Mouse (Mus musculus) forebrain, embryonic 15.5 days (tissue): ENCODE measurements around the gene Pip5k1b. TPM values are rescaled to one million over a fixed set of nuclear protein-coding genes. Genes with fewer than 3 reads are reported as not detected.
A peak's percentile ranks its signal among the peaks of the same experiment; 100 is the strongest.

Experiments used
- ATAC-seq: fragments of 200-750 bp; cut with Nextera tagmentation; replicated peaks from 2 replicates; pipeline ENCODE4 v1.8.0; 2017; ENCODE audit warnings: mild to moderate bottlenecking, moderate TSS enrichment, moderate library complexity
- H3K27ac ChIP-seq: fragments of 300-500 bp; sonication (generic); replicated peaks from 2 replicates; pipeline ENCODE4 v1.5.1; 2015; ENCODE audit warnings: mild to moderate bottlenecking, inconsistent platforms
- H3K27me3 ChIP-seq: fragments of 300-500 bp; sonication (generic); 2 replicates; pipeline ENCODE4 v1.6.1; 2015; ENCODE audit warnings: inconsistent platforms
- H3K36me3 ChIP-seq: fragments of 300-500 bp; sonication (generic); 2 replicates; pipeline ENCODE4 v1.6.1; 2015; ENCODE audit warnings: mild to moderate bottlenecking, inconsistent platforms
- H3K4me1 ChIP-seq: fragments of 300-500 bp; sonication (generic); 2 replicates; pipeline ENCODE4 v1.6.1; 2015; ENCODE audit warnings: inconsistent platforms
- H3K4me2 ChIP-seq: fragments of 300-500 bp; sonication (generic); replicated peaks from 2 replicates; pipeline ENCODE4 v1.6.1; 2015; ENCODE audit warnings: mild to moderate bottlenecking, inconsistent platforms
- H3K4me3 ChIP-seq: fragments of 300-500 bp; sonication (generic); 2 replicates; pipeline ENCODE4 v1.5.1; 2015; ENCODE audit warnings: mild to moderate bottlenecking, inconsistent platforms
- H3K9ac ChIP-seq: fragments of 300-500 bp; sonication (generic); replicated peaks from 2 replicates; pipeline ENCODE4 v1.6.1; 2015; ENCODE audit warnings: mild to moderate bottlenecking, inconsistent platforms
- H3K9me3 ChIP-seq: fragments of 300-500 bp; sonication (generic); 2 replicates; pipeline ENCODE4 v1.6.1; 2016; ENCODE audit warnings: inconsistent platforms
- WGBS: fragments of 180-500 bp; shearing (Covaris S2); methylation state at CpG from one replicate; pipeline ENCODE4 v1.1.7; 2015; ENCODE audit warnings: mixed read lengths; 5-methylcytosine and 5-hydroxymethylcytosine counted together
- polyA plus RNA-seq: library from polyadenylated mRNA; unstranded; fragments of >200 nt; fragmentation: Nextera tagmentation; extraction: Ambion mirVana; gene quantifications from 2 replicates; pipeline ENCODE4 v1.2.1, GENCODE M21; 2015

The Pip5k1b gene
- polyA plus RNA-seq, 1 experiment from 2014 or later: 1.7 TPM

DNA sequence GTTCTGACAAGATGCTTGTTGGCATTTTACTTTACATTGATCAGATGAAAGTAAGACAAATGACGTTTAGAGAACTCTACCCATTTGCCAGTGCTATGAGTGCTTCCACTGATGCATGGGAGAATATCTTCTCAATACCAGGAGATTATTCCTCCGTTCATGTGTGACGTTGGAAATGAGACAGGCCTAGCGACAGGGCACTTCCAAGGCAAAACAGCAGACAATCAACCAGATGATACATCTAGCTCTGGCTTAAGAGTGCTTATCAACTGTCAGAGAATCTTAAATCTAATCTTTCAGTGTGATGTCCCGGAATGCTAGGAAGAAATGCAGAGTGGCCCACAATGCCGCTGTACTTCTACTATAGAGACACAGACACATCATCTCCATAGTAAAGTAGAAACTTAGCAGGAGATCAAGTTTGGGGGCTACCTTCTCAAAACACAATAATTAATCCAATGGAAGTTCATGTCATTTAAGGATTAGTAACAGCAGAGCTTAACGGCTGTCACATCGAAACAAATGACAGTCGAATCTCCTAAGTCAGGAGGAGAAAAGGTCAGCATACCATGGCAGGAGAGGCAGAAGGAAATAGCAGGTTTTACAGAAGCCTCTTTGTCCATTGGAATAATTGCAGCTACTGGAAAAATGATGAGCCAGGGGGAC, 239.5 kb downstream of the Pip5k1b start:
- WGBS: 60% methylated on average over 9 of the region's 9 CpGs

DNA sequence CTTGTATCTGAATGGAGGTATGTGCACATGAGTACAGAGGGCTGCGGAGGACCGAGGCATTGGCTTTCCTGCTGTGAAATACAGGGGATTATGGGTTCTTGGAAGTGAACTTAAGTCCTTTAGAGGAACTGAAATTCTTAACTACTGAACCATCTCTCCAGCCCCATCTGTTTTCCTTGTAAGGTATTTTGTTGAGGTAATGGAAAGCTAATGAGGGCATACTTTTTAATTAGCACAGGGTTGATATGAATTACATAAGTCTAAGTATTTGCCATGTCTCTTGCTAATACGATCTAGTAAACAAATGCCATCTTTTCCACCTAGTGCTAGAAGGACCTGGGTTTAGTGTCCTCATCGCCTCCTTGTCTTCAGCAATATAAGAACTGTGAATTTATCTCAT, 240.4 kb downstream of the Pip5k1b start:
- Histone ChIP-seq H3K27me3 (no peaks in the 10 kb centered on the region), H3K4me1 (peaks cover 27% of the 10 kb centered on the region), H3K9ac (no peak overlapping the region), H3K27ac (no peak overlapping the region), H3K4me3 (no peak overlapping the region), H3K4me2 (no peak overlapping the region), H3K36me3 (no peaks in the 10 kb centered on the region), H3K9me3 (no peaks in the 10 kb centered on the region)
- 81% methylated on average over 4 of the region's 4 CpGs for WGBS
- no peak for ATAC-seq

More for the DNA sequence above, 239.5 kb downstream of the Pip5k1b start:
- H3K9ac ChIP-seq: no peak overlapping the region
- no peaks in the 10 kb centered on the region for H3K27me3 ChIP-seq
- no peak overlapping the region for H3K4me2 ChIP-seq
- no peak overlapping the region for H3K4me3 ChIP-seq
- no peaks in the 10 kb centered on the region for H3K9me3 ChIP-seq
- H3K27ac ChIP-seq: no peak overlapping the region
- no peaks in the 10 kb centered on the region for H3K36me3 ChIP-seq
- ATAC-seq: no peak
- peaks cover 27% of the 10 kb centered on the region for H3K4me1 ChIP-seq

DNA sequence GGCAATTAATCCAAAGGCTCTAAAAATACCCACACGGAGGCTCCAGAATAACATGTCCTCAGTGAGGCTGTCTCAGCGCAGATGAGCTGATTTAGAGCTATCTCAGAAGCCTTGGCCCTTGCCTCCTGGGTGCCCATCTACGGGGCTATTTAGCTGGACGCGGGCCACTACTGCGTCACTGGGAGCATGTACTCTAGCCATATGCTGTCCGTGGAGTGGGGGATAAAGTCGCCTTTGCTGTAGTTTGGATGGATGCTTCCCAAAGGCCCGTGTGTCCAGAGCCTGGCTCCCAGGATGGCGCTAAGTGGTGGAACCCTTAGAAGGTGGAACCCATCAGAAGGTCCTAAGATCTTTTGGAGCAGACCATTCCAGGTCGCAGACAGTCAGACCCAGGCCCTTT, 241.0 kb downstream of the Pip5k1b start:
- no peaks in the 10 kb centered on the region for H3K27me3 ChIP-seq
- no peak overlapping the region for H3K27ac ChIP-seq
- no peak overlapping the region for H3K4me2 ChIP-seq
- H3K9me3 ChIP-seq: no peaks in the 10 kb centered on the region
- no peaks in the 10 kb centered on the region for H3K36me3 ChIP-seq
- H3K9ac ChIP-seq: no peak overlapping the region
- H3K4me3 ChIP-seq: no peak overlapping the region
- H3K4me1 ChIP-seq: peaks cover 27% of the 10 kb centered on the region
- 93% methylated on average over 11 of the region's 11 CpGs for WGBS
- ATAC-seq: no peak

DNA sequence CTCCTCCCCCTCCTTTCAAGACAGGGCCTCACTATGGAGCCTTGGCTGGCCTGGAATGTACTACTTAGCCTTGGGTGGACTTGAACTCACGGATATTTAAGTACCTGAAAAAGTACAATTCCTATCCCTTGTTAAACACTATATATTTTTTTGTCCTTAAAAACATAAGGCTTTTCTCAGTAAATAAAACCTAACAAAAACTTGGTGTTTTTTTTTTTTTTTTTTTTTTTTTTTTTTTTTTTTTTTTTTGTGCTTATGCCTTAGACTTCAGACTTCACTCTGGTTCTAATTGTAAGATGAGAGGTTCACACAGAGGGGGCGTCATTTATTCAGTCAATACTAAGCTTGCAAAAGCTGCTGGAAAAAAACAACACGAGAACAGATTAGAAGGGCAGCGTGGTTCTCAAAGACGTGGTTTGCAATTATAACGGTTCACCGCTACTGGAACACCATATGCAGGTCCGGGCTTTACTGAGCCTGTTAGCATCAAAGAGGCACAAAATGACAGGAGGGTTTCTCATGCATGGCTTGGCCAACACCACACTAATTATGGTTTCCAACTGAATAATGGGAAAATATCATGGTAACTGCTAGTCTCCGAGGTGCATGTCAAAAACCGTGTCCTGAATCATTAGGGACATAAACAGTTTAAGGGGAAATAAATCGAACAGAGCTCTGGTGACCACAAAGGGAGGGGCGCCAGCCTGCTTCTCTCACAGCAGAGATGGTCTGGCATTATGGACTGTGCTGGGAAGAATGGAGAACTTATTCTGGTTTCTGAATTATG, 242.9 kb downstream of the Pip5k1b start:
- Histone ChIP-seq H3K27ac (peak overlapping the region; percentile 59), H3K4me2 (no peak overlapping the region)
- 14% methylated on average over 12 of the region's 12 CpGs for WGBS

DNA sequence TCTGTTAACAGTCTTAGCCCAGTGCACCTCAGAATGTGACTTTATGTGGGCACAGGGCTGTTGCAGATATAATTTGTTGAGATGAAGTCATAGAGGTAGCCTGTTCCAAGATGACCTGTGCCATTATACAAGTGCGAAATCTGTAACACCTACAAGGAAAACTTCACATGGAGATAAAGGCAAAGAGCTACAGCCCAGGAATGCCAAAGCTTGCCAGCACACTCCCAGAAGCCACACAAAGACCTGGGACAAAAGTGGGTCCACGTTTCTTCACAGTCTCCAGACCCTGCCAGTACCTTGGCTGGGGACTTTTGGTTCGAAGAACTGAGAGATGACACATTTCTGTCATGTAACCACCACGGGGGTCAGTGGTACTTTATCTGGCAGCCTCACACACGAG, 243.6 kb downstream of the Pip5k1b start:
- 68% methylated on average over 5 of the region's 5 CpGs for WGBS
- Histone ChIP-seq H3K36me3 (no peaks in the 10 kb centered on the region), H3K4me1 (peaks cover 32% of the 10 kb centered on the region), H3K4me3 (no peak overlapping the region), H3K27ac (no peak overlapping the region), H3K9me3 (no peaks in the 10 kb centered on the region), H3K9ac (no peak overlapping the region), H3K27me3 (no peaks in the 10 kb centered on the region), H3K4me2 (no peak overlapping the region)
- no peak for ATAC-seq

More for the DNA sequence above, 242.9 kb downstream of the Pip5k1b start:
- Histone ChIP-seq H3K4me3 (no peak overlapping the region), H3K9ac (no peak overlapping the region), H3K36me3 (no peaks in the 10 kb centered on the region), H3K9me3 (no peaks in the 10 kb centered on the region), H3K4me1 (peaks cover 33% of the 10 kb centered on the region), H3K27me3 (no peaks in the 10 kb centered on the region)
- ATAC-seq: peak; percentile 51; the same call in 1 of the 2 replicates

DNA sequence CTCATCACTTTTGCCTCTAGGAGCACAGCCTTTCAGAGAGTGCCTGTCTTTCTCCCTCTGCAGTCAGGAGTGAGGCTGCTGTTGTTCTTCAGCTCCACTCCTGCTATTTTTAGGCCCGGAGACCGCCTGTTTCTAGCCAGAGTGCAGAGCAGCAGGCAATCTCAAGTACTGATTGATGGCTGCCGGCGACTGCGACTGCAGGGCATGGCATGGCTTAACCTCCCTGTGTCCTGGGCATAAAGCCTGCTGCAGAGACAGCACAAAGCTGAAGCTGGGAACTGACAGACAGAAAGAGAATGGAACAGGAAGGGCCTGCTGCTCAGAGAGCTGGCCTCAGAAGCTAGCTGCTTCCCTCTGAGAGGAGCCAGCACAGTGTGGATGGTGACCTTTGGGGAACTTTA, 247.4 kb downstream of the Pip5k1b start:
- Histone ChIP-seq H3K27me3 (no peaks in the 10 kb centered on the region), H3K9me3 (no peaks in the 10 kb centered on the region), H3K36me3 (no peaks in the 10 kb centered on the region), H3K4me1 (peaks cover 17% of the 10 kb centered on the region), H3K9ac (0 out of 2 replicates have a peak overlapping the region, but pooled peaks have one; percentile 9), H3K4me2 (no peak overlapping the region), H3K4me3 (no peak overlapping the region), H3K27ac (peak overlapping the region; percentile 65)
- peak; percentile 40 for ATAC-seq
- WGBS: 13% methylated on average over 5 of the region's 5 CpGs

DNA sequence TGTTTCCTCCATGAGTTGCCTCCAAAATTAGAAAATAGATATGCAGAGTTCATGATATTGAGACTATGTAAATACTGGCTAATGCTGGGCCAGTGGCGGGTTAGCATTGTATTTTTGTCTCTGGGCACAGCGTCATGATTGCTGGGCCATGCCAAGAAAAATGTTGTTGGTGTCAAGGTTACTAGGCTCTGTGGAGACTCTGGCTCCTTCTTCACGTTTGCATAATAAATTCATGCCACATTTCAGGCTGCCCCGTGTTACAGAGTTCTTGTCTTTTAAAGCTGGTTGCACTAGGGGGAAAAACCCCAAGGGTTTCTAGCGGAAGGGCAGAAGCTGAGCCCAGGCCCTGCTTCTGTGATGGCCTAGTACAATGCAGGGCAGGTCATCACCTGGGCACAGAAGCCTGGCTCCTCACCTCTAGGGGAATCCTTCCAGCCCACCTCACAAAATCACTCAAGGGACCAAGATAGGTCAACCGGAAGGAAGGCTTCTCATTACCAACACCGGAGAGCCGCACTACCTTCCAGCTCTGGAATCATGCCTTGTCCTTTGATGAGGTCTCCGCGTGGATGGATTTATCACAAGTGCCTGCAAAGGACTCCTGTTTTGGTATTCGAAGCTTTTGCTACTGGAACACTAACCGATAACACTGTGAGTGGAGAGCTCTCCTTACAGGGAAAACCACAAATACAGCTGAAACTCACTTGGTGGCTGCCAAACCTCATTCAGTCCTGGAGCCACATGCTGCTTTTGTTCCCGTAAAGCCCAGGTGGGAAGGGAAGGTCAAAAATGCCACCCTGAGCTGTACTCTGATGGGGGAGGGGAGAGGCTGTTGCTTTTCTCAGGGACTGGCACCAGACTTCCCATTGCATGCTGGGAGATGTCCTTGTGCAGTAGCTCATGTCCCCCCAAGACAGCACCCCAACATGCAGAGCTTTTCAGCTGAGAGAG, 248.1 kb downstream of the Pip5k1b start:
- ATAC-seq: peak; percentile 30
- WGBS: 58% methylated on average over 13 of the region's 13 CpGs
- Histone ChIP-seq H3K9ac (0 out of 2 replicates have a peak overlapping the region, but pooled peaks have one; percentile 9), H3K27ac (peak overlapping the region; percentile 65), H3K27me3 (no peaks in the 10 kb centered on the region), H3K4me3 (no peak overlapping the region), H3K4me2 (no peak overlapping the region), H3K4me1 (peaks cover 11% of the 10 kb centered on the region), H3K36me3 (no peaks in the 10 kb centered on the region), H3K9me3 (no peaks in the 10 kb centered on the region)

DNA sequence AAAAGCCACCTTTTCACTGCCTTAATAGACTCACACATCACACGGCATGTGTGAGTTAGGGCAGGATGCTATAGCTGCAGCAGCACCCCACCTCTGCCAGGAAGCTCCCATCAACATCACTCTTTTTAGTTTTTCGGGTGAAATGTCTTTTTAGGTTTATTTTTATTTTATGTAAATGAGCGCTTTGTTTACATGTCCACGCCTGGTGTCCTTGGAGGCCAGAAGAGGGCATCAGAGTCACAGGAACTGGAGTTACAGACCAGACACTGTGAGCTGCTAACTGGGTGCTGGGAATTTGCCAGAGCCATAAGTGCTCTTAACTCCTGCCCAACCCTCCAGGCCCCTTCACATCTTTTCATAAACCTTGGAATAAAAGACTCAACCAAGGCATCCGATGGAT, 249.3 kb downstream of the Pip5k1b start:
- Histone ChIP-seq H3K4me1 (peaks cover 19% of the 10 kb centered on the region), H3K27ac (no peak overlapping the region), H3K27me3 (no peaks in the 10 kb centered on the region), H3K4me2 (no peak overlapping the region), H3K9me3 (no peaks in the 10 kb centered on the region), H3K4me3 (no peak overlapping the region), H3K9ac (no peak overlapping the region), H3K36me3 (no peaks in the 10 kb centered on the region)
- 93% methylated on average over 5 of the region's 5 CpGs for WGBS
- no peak for ATAC-seq

DNA sequence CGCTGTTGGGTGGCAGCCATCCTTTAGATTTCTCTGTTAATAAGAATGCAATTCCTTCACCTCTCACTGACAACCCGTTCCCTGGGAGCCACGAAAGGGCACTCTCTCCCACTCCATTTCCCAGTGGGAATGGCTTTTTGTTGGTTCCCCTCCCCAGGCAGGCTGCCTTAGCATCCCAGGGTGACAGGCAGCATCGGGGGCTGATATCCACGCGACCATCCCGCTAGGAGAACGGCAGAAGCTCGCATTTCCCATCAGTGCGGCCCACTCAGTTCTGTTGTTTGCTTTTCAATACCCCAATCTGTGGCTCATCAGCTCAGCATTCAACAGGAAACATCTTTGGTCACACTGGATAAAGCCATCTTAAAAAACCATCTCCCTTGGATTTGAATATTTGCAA, 253.5 kb downstream of the Pip5k1b start:
- Histone ChIP-seq H3K4me2 (no peak overlapping the region), H3K27ac (no peak overlapping the region), H3K9ac (no peak overlapping the region), H3K9me3 (no peaks in the 10 kb centered on the region), H3K27me3 (no peaks in the 10 kb centered on the region), H3K36me3 (no peaks in the 10 kb centered on the region), H3K4me3 (no peak overlapping the region), H3K4me1 (peaks cover 8% of the 10 kb centered on the region; the same call in 1 of the 2 replicates)
- WGBS: 37% methylated on average over 10 of the region's 10 CpGs
- ATAC-seq: no peak

DNA sequence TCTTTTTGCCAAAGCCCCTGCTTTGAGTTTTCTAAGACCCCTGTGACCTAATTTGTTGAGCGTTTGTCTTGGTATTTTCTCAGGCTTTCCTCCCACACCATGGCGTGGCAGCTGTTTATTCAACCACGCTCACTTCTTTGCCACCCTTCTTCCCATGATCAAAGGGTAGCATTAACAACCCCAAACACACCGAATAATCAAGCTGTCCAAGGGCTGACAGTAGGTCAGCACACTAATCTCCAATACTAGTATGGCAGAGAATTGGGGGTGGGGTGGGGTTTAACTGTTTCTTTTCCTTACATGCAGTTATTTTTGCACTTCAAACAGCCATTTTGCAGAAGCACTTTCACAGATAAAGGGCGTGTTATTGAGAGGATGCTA, 253.9 kb downstream of the Pip5k1b start:
- ATAC-seq: no peak
- no peak overlapping the region for H3K4me3 ChIP-seq
- no peaks in the 10 kb centered on the region for H3K36me3 ChIP-seq
- no peak overlapping the region for H3K4me2 ChIP-seq
- H3K27ac ChIP-seq: no peak overlapping the region
- no peaks in the 10 kb centered on the region for H3K9me3 ChIP-seq
- H3K4me1 ChIP-seq: peaks cover 8% of the 10 kb centered on the region; the same call in 1 of the 2 replicates
- H3K27me3 ChIP-seq: no peaks in the 10 kb centered on the region
- H3K9ac ChIP-seq: no peak overlapping the region
- 15% methylated on average over 5 of the region's 5 CpGs for WGBS

DNA sequence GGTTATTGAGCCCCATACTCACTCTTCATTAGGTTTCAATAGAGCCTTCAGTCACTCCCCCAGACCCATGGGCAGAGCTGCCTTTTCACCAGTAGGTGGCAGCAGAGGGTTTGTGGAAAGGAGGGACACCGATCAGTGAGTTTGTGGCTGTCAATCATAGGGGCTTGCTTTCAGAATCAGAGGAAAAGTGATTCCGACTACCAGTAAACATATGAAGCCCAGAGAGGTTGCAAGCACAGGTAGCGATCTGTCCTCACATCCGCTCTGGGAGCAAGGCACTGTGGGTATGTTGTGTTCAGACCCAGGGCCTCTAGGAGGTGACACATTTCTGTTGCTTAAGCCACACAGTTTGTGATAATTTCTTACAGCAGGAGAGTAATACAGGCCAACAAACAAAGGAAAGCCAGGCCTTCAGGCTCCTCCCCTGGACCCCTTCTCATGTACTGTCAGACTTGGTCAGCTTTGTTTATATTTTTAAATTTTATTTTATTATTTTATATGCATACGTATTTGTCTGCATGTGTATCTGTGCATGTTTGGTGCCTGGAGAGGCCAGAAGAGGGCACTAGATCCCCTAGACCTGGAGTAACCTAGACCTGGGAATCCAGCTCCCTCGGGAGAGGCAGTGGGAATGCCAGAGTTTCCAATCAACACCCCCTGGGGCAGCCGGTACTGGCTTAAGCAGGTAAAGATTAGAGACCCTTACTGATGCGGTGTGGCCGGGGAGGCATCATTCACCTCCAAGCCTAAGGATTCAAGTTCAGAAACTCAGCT, 254.5 kb downstream of the Pip5k1b start:
- no peak overlapping the region for H3K9ac ChIP-seq
- 2% methylated on average over 9 of the region's 9 CpGs for WGBS
- H3K4me1 ChIP-seq: peaks cover 8% of the 10 kb centered on the region; the same call in 1 of the 2 replicates
- H3K9me3 ChIP-seq: no peaks in the 10 kb centered on the region
- ATAC-seq: peak; percentile 95
- H3K4me2 ChIP-seq: peak overlapping the region; percentile 40
- H3K27ac ChIP-seq: no peak overlapping the region
- H3K27me3 ChIP-seq: no peaks in the 10 kb centered on the region
- H3K4me3 ChIP-seq: peak overlapping the region; percentile 33
- H3K36me3 ChIP-seq: no peaks in the 10 kb centered on the region
